22 mouse cellular contexts compared by ENCODE assay signal in the genomic region with DNA sequence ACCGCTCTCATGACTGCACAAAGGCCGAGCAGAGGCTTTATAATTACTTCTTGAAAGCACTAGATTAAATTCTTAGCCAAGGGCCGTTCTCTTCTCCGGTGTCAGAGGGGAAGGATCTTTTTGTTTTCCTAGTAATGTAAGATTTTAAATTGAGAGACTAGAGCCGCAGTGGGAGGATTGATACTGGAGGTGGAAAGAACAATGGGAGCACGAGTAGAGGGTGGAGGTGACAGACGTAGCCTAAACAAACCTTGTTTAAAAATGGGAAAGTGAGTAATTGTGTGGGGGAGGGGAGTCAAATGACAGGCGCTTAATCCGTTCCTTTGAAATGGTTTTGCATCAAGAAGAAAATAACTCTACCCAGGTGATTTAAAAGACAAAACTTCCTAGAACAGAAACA.
"Had no signal": no experiment of that assay in that cellular context is flagged by ENCODE, and none has a peak within 500 bp of the region (broad histone marks: within the 10 kb centered on the region; RNA-seq: fewer than 3 reads in every experiment).

No protein-coding gene starts in this region.

- H3K27ac ChIP-seq: kidney, embryonic 15.5 days; limb, embryonic 10.5 days; limb, embryonic 13.5 days; liver, embryonic 12.5 days; liver, embryonic 15.5 days; lung, embryonic 15.5 days; midbrain, embryonic 15.5 days; stomach, embryonic 15.5 days had no signal

- H3K4me1 ChIP-seq: limb, embryonic 10.5 days; limb, embryonic 13.5 days; liver, embryonic 12.5 days; liver, embryonic 15.5 days; lung, embryonic 15.5 days; midbrain, embryonic 15.5 days; neural tube, embryonic 13.5 days; stomach, embryonic 15.5 days had no signal

- H3K4me2 ChIP-seq: kidney, embryonic 15.5 days; limb, embryonic 13.5 days; liver, embryonic 12.5 days; liver, embryonic 15.5 days; lung, embryonic 15.5 days; midbrain, embryonic 11.5 days; midbrain, embryonic 15.5 days; neural tube, embryonic 13.5 days; stomach, embryonic 15.5 days had no signal

- H3K9ac ChIP-seq: kidney, embryonic 15.5 days; limb, embryonic 13.5 days; liver, embryonic 12.5 days; liver, embryonic 15.5 days; lung, embryonic 15.5 days; midbrain, embryonic 15.5 days; neural tube, embryonic 13.5 days; stomach, embryonic 15.5 days had no signal

- H3K9me3 ChIP-seq: kidney, embryonic 15.5 days; limb, embryonic 10.5 days; limb, embryonic 13.5 days; liver, embryonic 12.5 days; liver, embryonic 15.5 days; lung, embryonic 15.5 days; midbrain, embryonic 15.5 days; neural tube, embryonic 13.5 days; stomach, embryonic 15.5 days had no signal

- DNase-seq: kidney, adult 2 months; liver; lung, adult 18-20 months; lung, postnatal 10 days; lung, postnatal 4 days; retina, postnatal 1 day; right cerebral cortex, postnatal 25 days; spleen, adult 18-20 months; thymus, adult 18-20 months; thymus, postnatal 36 days had no signal

- H3K36me3 ChIP-seq: kidney, embryonic 15.5 days; limb, embryonic 10.5 days; limb, embryonic 13.5 days; liver, embryonic 12.5 days; liver, embryonic 15.5 days; lung, embryonic 15.5 days; midbrain, embryonic 15.5 days; neural tube, embryonic 13.5 days; stomach, embryonic 15.5 days had no signal

- H3K27me3 ChIP-seq: kidney, embryonic 15.5 days; limb, embryonic 13.5 days; liver, embryonic 12.5 days; liver, embryonic 15.5 days; lung, embryonic 15.5 days; midbrain, embryonic 15.5 days; neural tube, embryonic 13.5 days; stomach, embryonic 15.5 days had no signal

- ATAC-seq: intestine, embryonic 16.5 days; liver, embryonic 12.5 days; midbrain, embryonic 15.5 days had no signal

- H3K4me3 ChIP-seq: kidney, embryonic 15.5 days; limb, embryonic 10.5 days; limb, embryonic 13.5 days; liver, embryonic 12.5 days; liver, embryonic 15.5 days; lung, embryonic 15.5 days; midbrain, embryonic 15.5 days; myocyte; neural tube, embryonic 13.5 days; stomach, embryonic 15.5 days had no signal
